Mouse (Mus musculus): Measurements from ENCODE around the gene Prodh2. TPM values are rescaled to one million over a fixed set of nuclear protein-coding genes. Genes with fewer than 3 reads are reported as not detected.
A peak's percentile ranks its signal among the peaks of the same experiment; 100 is the strongest.
"Not testable (repeated sequence)": the region's sequence is repeated elsewhere in the genome, so short reads cannot be mapped to it uniquely, and the experiment has no call there.

The Prodh2 gene
- polyA plus RNA-seq, 1 experiment from 2014 or later = not detected

- ATAC-seq (ENCODE audit: insufficient read depth) (no peak), DNase-seq (no peak)
- Histone ChIP-seq H3K36me3 (ENCODE audit: insufficient read depth) (no peaks in the 10 kb centered on the region), H3K9me3 (ENCODE audit: low read depth, low read length) (no peaks in the 10 kb centered on the region), H3K27ac (ENCODE audit: low read depth) (no peak overlapping the region), H3K27me3 (ENCODE audit: insufficient read depth, low read length) (peaks cover 84% of the 10 kb centered on the region), H3K9ac (no peak overlapping the region), H3K4me3 (ENCODE audit: low read depth, low read length) (no peak overlapping the region), H3K4me2 (no peak overlapping the region), H3K4me1 (ENCODE audit: insufficient read depth) (no peaks in the 10 kb centered on the region)
- 22% methylated on average over 4 of the region's 4 CpGs for WGBS
- TF ChIP-seq CTCF (IDR thresholded peaks at IDR 0.05; ENCODE audit: low read depth) = no peak
Observed at GRCm38 (mm10) chr7:30463996-30464395, 29.4 kb upstream of the Prodh2 start.

GRCm38 (mm10) chr7:30464816-30465300 lies 28.6 kb upstream of the Prodh2 start:
- Histone ChIP-seq H3K9ac (no peak overlapping the region), H3K4me1 (ENCODE audit: insufficient read depth) (no peaks in the 10 kb centered on the region), H3K36me3 (ENCODE audit: insufficient read depth) (no peaks in the 10 kb centered on the region), H3K27ac (ENCODE audit: low read depth) (no peak overlapping the region), H3K4me3 (ENCODE audit: low read depth, low read length) (no peak overlapping the region), H3K4me2 (no peak overlapping the region), H3K27me3 (ENCODE audit: insufficient read depth, low read length) (peaks cover 76% of the 10 kb centered on the region), H3K9me3 (ENCODE audit: low read depth, low read length) (no peaks in the 10 kb centered on the region)
- no peak for TF ChIP-seq CTCF (IDR thresholded peaks at IDR 0.05; ENCODE audit: low read depth)
- no peak for DNase-seq
- ATAC-seq (ENCODE audit: insufficient read depth) = no peak
- 13% methylated on average over 6 of the region's 6 CpGs for WGBS

- no peaks in the 10 kb centered on the region for H3K36me3 ChIP-seq (ENCODE audit: insufficient read depth)
- ATAC-seq (ENCODE audit: insufficient read depth) (no peak), DNase-seq (peak; percentile 67)
- no peak overlapping the region for H3K4me2 ChIP-seq
- no peak overlapping the region for H3K4me3 ChIP-seq (ENCODE audit: low read depth, low read length)
- peak; percentile 75 for TF ChIP-seq CTCF (IDR thresholded peaks at IDR 0.05; ENCODE audit: low read depth)
- WGBS = 46% methylated on average over 5 of the region's 5 CpGs
- H3K9ac ChIP-seq = no peak overlapping the region
- H3K4me1 ChIP-seq (ENCODE audit: insufficient read depth) = no peaks in the 10 kb centered on the region
- no peak overlapping the region for H3K27ac ChIP-seq (ENCODE audit: low read depth)
- H3K27me3 ChIP-seq (ENCODE audit: insufficient read depth, low read length) = peaks cover 7% of the 10 kb centered on the region
- no peaks in the 10 kb centered on the region for H3K9me3 ChIP-seq (ENCODE audit: low read depth, low read length)
Observed at GRCm38 (mm10) chr7:30472411-30472810, 21.0 kb upstream of the Prodh2 start.

GRCm38 (mm10) chr7:30474999-30475398 lies 18.4 kb upstream of the Prodh2 start:
- H3K9me3 ChIP-seq (ENCODE audit: low read depth, low read length) = no peaks in the 10 kb centered on the region
- H3K27me3 ChIP-seq (ENCODE audit: insufficient read depth, low read length) = no peaks in the 10 kb centered on the region
- WGBS = 58% methylated on average over 4 of the region's 4 CpGs
- H3K4me1 ChIP-seq (ENCODE audit: insufficient read depth) = no peaks in the 10 kb centered on the region
- DNase-seq = no peak
- H3K27ac ChIP-seq (ENCODE audit: low read depth) = no peak overlapping the region
- no peak for TF ChIP-seq CTCF (IDR thresholded peaks at IDR 0.05; ENCODE audit: low read depth)
- H3K4me3 ChIP-seq (ENCODE audit: low read depth, low read length) = no peak overlapping the region
- no peak overlapping the region for H3K4me2 ChIP-seq
- ATAC-seq (ENCODE audit: insufficient read depth) = no peak
- H3K9ac ChIP-seq = no peak overlapping the region
- no peaks in the 10 kb centered on the region for H3K36me3 ChIP-seq (ENCODE audit: insufficient read depth)

GRCm38 (mm10) chr7:30476136-30476535 lies 17.3 kb upstream of the Prodh2 start:
- not testable (repeated sequence) for H3K9me3 ChIP-seq (ENCODE audit: low read depth, low read length); H3K27ac ChIP-seq (ENCODE audit: low read depth); H3K36me3 ChIP-seq (ENCODE audit: insufficient read depth); H3K27me3 ChIP-seq (ENCODE audit: insufficient read depth, low read length); H3K4me2 ChIP-seq; H3K4me1 ChIP-seq (ENCODE audit: insufficient read depth); ATAC-seq (ENCODE audit: insufficient read depth); DNase-seq; H3K9ac ChIP-seq; H3K4me3 ChIP-seq (ENCODE audit: low read depth, low read length)
- 81% methylated on average over 7 of the region's 7 CpGs for WGBS

GRCm38 (mm10) chr7:30477415-30478381 lies 15.7 kb upstream of the Prodh2 start:
- ATAC-seq (ENCODE audit: insufficient read depth) (no peak), DNase-seq (peak; percentile 40)
- no peaks in the 10 kb centered on the region for H3K9me3 ChIP-seq (ENCODE audit: low read depth, low read length)
- no peaks in the 10 kb centered on the region for H3K36me3 ChIP-seq (ENCODE audit: insufficient read depth)
- H3K27me3 ChIP-seq (ENCODE audit: insufficient read depth, low read length) = no peaks in the 10 kb centered on the region
- no peak overlapping the region for H3K27ac ChIP-seq (ENCODE audit: low read depth)
- no peak overlapping the region for H3K9ac ChIP-seq
- WGBS = 6% methylated on average over 32 of the region's 32 CpGs
- H3K4me1 ChIP-seq (ENCODE audit: insufficient read depth) = no peaks in the 10 kb centered on the region
- H3K4me3 ChIP-seq (ENCODE audit: low read depth, low read length) = peak overlapping the region; percentile 24
- no peak for TF ChIP-seq CTCF (IDR thresholded peaks at IDR 0.05; ENCODE audit: low read depth)
- H3K4me2 ChIP-seq = peak overlapping the region; percentile 48

GRCm38 (mm10) chr7:30484250-30484649 lies 9.2 kb upstream of the Prodh2 start:
- H3K27ac ChIP-seq (ENCODE audit: low read depth) = no peak overlapping the region
- DNase-seq (peak; percentile 88), ATAC-seq (ENCODE audit: insufficient read depth) (no peak)
- H3K4me1 ChIP-seq (ENCODE audit: insufficient read depth) = no peaks in the 10 kb centered on the region
- H3K4me2 ChIP-seq = no peak overlapping the region
- no peak overlapping the region for H3K4me3 ChIP-seq (ENCODE audit: low read depth, low read length)
- 14% methylated on average over 8 of the region's 8 CpGs for WGBS
- no peaks in the 10 kb centered on the region for H3K9me3 ChIP-seq (ENCODE audit: low read depth, low read length)
- H3K9ac ChIP-seq = no peak overlapping the region
- TF ChIP-seq CTCF (IDR thresholded peaks at IDR 0.05; ENCODE audit: low read depth) = no peak
- no peaks in the 10 kb centered on the region for H3K27me3 ChIP-seq (ENCODE audit: insufficient read depth, low read length)
- no peaks in the 10 kb centered on the region for H3K36me3 ChIP-seq (ENCODE audit: insufficient read depth)

All from lung, embryonic 14.5 days (tissue).